Comparison of ENCODE assay signal across 11 mouse cellular contexts in the genomic region with DNA sequence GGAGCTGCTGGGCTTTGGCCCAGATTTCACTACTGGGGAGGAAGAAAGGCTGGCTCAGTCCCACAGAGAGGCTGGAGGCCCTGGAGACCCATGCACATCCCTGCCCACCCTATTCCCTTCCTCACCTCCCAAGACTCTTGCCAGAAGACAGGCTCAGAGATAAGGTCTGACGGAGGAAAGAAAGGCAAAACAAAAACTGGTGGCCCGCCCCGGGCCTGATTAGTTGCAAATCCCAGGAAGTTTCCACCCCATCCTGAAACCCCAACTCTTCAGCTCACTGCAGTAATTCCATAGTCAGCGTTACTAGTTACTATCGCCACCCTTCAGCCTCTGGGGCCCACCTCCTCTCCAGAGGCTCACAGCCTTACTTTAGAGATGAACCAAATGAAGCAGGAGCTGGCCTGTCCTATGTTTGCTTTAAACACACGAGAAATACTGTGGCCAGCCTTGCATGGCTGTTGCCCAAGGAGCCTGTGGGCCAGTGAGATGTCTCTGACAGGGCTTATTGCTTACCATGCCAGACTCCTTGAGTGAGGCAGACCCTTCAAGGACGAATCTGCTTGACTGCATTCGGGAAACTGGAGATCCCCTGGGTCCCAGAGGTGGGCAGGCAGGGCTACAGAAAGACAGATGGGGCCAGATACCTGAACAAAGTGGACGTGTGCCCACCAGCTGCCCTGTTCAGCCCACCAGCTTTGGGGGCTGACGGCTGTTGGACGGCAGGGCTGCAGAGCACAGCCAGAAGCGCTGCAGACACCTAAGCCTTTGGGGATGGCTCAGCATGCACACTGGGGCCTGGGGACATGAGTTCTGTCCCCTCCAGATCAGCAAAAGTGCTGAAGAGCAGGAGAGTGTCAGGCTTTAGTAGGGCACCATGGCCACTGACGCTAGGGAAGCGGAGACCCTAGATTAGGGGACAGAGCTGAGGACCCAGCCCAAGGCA. TPM values are rescaled to one million over a fixed set of nuclear protein-coding genes. Genes with fewer than 3 reads are reported as not detected.
A peak's percentile ranks its signal among the peaks of the same experiment; 100 is the strongest.
DNase-seq lines count a peak whose midpoint lies in the region; ATAC-seq and TF ChIP-seq lines count a peak whose summit lies in the region.
"Had no signal": no experiment of that assay in that cellular context is flagged by ENCODE, and none has a peak within 500 bp of the region (broad histone marks: within the 10 kb centered on the region; RNA-seq: fewer than 3 reads in every experiment).

No protein-coding gene starts in this region.

- TF ChIP-seq EP300 in stomach, postnatal 0 days (optimal IDR thresholded peaks at IDR 0.05): no peak
- TF ChIP-seq EP300 in liver, postnatal 0 days (IDR thresholded peaks at IDR 0.05; ENCODE audit: low read depth): no peak

- no peaks in the 10 kb centered on the region for H3K9me3 ChIP-seq in lung, embryonic 14.5 days (ENCODE audit: low read depth, low read length)
- H3K9me3 ChIP-seq in forebrain, postnatal 0 days (ENCODE audit: low read length): no peaks in the 10 kb centered on the region
- H3K9me3 ChIP-seq in limb, embryonic 15.5 days: no peaks in the 10 kb centered on the region
- no peaks in the 10 kb centered on the region for H3K9me3 ChIP-seq in stomach, postnatal 0 days (ENCODE audit: control insufficient read depth, low read length)
- no peaks in the 10 kb centered on the region for H3K9me3 ChIP-seq in liver, postnatal 0 days (ENCODE audit: low read length)
- H3K9me3 ChIP-seq: liver, embryonic 15.5 days had no signal

- DNase-seq in lung, embryonic 14.5 days: no peak
- DNase-seq in lung, adult 2 months: no peak
- no peak for DNase-seq in forebrain, postnatal 0 days
- DNase-seq in stomach, postnatal 0 days (ENCODE audit: low spot score): no peak
- DNase-seq in spleen, postnatal 14 days (ENCODE audit: low spot score in 2 of 2): no peak
- no peak for DNase-seq in liver, postnatal 0 days
- DNase-seq in cerebellum, postnatal 25 days: no peak
- DNase-seq: kidney, adult 11 months had no signal

- no peaks in the 10 kb centered on the region for H3K36me3 ChIP-seq in lung, embryonic 14.5 days (ENCODE audit: insufficient read depth)
- H3K36me3 ChIP-seq in forebrain, postnatal 0 days (ENCODE audit: insufficient read depth): no peaks in the 10 kb centered on the region
- H3K36me3 ChIP-seq in limb, embryonic 15.5 days: no peaks in the 10 kb centered on the region
- no peaks in the 10 kb centered on the region for H3K36me3 ChIP-seq in stomach, postnatal 0 days (ENCODE audit: control insufficient read depth, insufficient read depth, low read length)
- H3K36me3 ChIP-seq in liver, postnatal 0 days (replicated peaks; ENCODE audit: insufficient read depth, low read length): no peaks in the 10 kb centered on the region
- H3K36me3 ChIP-seq: liver, embryonic 15.5 days had no signal

- no peak for ATAC-seq in lung, embryonic 14.5 days (ENCODE audit: insufficient read depth)
- no peak; the same call in 1 of the 2 replicates for ATAC-seq in forebrain, postnatal 0 days
- no peak for ATAC-seq in limb, embryonic 15.5 days (ENCODE audit: insufficient number of reproducible peaks, low FRiP score, low TSS enrichment, low read depth)
- ATAC-seq in stomach, postnatal 0 days (ENCODE audit: low FRiP score, low TSS enrichment): no peak
- ATAC-seq in liver, postnatal 0 days: no peak

- H3K27me3 ChIP-seq in lung, embryonic 14.5 days (ENCODE audit: insufficient read depth, low read length): no peaks in the 10 kb centered on the region
- H3K27me3 ChIP-seq in forebrain, postnatal 0 days (ENCODE audit: insufficient read depth, low read length): no peaks in the 10 kb centered on the region
- H3K27me3 ChIP-seq in limb, embryonic 15.5 days: no peaks in the 10 kb centered on the region
- no peaks in the 10 kb centered on the region for H3K27me3 ChIP-seq in stomach, postnatal 0 days (ENCODE audit: control insufficient read depth, insufficient read depth, low read length)
- 0 out of 2 replicates have a peak, but pooled peaks cover 4% of the 10 kb centered on the region for H3K27me3 ChIP-seq in liver, postnatal 0 days (ENCODE audit: insufficient read depth, low read length)

- no peak for TF ChIP-seq CTCF in lung, embryonic 14.5 days (IDR thresholded peaks at IDR 0.05; ENCODE audit: low read depth)
- TF ChIP-seq CTCF in lung, adult 2 months (IDR thresholded peaks at IDR 0.05; ENCODE audit: insufficient read depth, low read length): no peak
- TF ChIP-seq CTCF in forebrain, postnatal 0 days (IDR thresholded peaks at IDR 0.05; ENCODE audit: low read depth): no peak
- no peak for TF ChIP-seq CTCF in stomach, postnatal 0 days (IDR thresholded peaks at IDR 0.05; ENCODE audit: low read depth)
- no peak for TF ChIP-seq CTCF in liver, postnatal 0 days (IDR thresholded peaks at IDR 0.05; ENCODE audit: low read depth)

- no peak for TF ChIP-seq POLR2A in lung, adult 2 months (IDR thresholded peaks at IDR 0.05; ENCODE audit: borderline replicate concordance, extremely low read depth, low read depth, low read length)

- peak overlapping the region; percentile 50; the same call in 1 of the 2 replicates for H3K27ac ChIP-seq in lung, embryonic 14.5 days (ENCODE audit: low read depth)
- peak overlapping the region; percentile 40; the same call in 1 of the 2 replicates for H3K27ac ChIP-seq in forebrain, postnatal 0 days (ENCODE audit: low read depth, low read length)
- H3K27ac ChIP-seq in limb, embryonic 15.5 days: peak overlapping the region; percentile 65; the same call in 1 of the 2 replicates
- H3K27ac ChIP-seq in stomach, postnatal 0 days (replicated peaks): 0 out of 2 replicates have a peak overlapping the region, but pooled peaks have one; percentile 18
- H3K27ac ChIP-seq in liver, postnatal 0 days (ENCODE audit: low read depth): no peak overlapping the region
- H3K27ac ChIP-seq: liver, embryonic 15.5 days had no signal

- peaks cover 30% of the 10 kb centered on the region for H3K4me1 ChIP-seq in lung, embryonic 14.5 days (ENCODE audit: insufficient read depth)
- peaks cover 23% of the 10 kb centered on the region for H3K4me1 ChIP-seq in lung, adult 2 months (ENCODE audit: control insufficient read depth, insufficient read depth, low read length)
- peaks cover 8% of the 10 kb centered on the region for H3K4me1 ChIP-seq in forebrain, postnatal 0 days (ENCODE audit: insufficient read depth)
- peaks cover 51% of the 10 kb centered on the region for H3K4me1 ChIP-seq in limb, embryonic 15.5 days
- peaks cover 4% of the 10 kb centered on the region for H3K4me1 ChIP-seq in stomach, postnatal 0 days (replicated peaks; ENCODE audit: control insufficient read depth, insufficient read depth)
- peaks cover 15% of the 10 kb centered on the region for H3K4me1 ChIP-seq in liver, postnatal 0 days (ENCODE audit: insufficient read depth)

- H3K9ac ChIP-seq in lung, embryonic 14.5 days: no peak overlapping the region
- no peak overlapping the region for H3K9ac ChIP-seq in forebrain, postnatal 0 days
- no peak overlapping the region for H3K9ac ChIP-seq in limb, embryonic 15.5 days
- H3K9ac ChIP-seq in stomach, postnatal 0 days (ENCODE audit: low read length): no peak overlapping the region
- no peak overlapping the region; the same call in 1 of the 2 replicates for H3K9ac ChIP-seq in liver, postnatal 0 days (replicated peaks)
- H3K9ac ChIP-seq: liver, embryonic 15.5 days had no signal

- WGBS in lung, embryonic 14.5 days: 59% methylated on average over 14 of the region's 14 CpGs
- WGBS in lung, adult 2 months: 59% methylated on average over 14 of the region's 14 CpGs
- 39% methylated on average over 14 of the region's 14 CpGs for WGBS in forebrain, postnatal 0 days
- WGBS in limb, embryonic 15.5 days: 68% methylated on average over 14 of the region's 14 CpGs
- WGBS in stomach, postnatal 0 days: 69% methylated on average over 14 of the region's 14 CpGs
- 70% methylated on average over 14 of the region's 14 CpGs for WGBS in liver, postnatal 0 days (ENCODE audit: insufficient replicate concordance)

- no peak overlapping the region for H3K4me3 ChIP-seq in lung, embryonic 14.5 days (ENCODE audit: low read depth, low read length)
- no peak overlapping the region for H3K4me3 ChIP-seq in lung, adult 2 months (replicated peaks; ENCODE audit: extremely low read depth, low read depth, low read length)
- H3K4me3 ChIP-seq in forebrain, postnatal 0 days (ENCODE audit: low read depth, low read length): no peak overlapping the region
- no peak overlapping the region for H3K4me3 ChIP-seq in limb, embryonic 15.5 days
- no peak overlapping the region for H3K4me3 ChIP-seq in stomach, postnatal 0 days (ENCODE audit: low read depth, low read length)
- H3K4me3 ChIP-seq in liver, postnatal 0 days (ENCODE audit: low read depth, low read length): no peak overlapping the region
- H3K4me3 ChIP-seq: erythroblast, embryonic 14.5 days; liver, embryonic 15.5 days had no signal

- H3K4me2 ChIP-seq in lung, embryonic 14.5 days: no peak overlapping the region
- no peak overlapping the region for H3K4me2 ChIP-seq in forebrain, postnatal 0 days (ENCODE audit: low read depth)
- no peak overlapping the region for H3K4me2 ChIP-seq in limb, embryonic 15.5 days
- H3K4me2 ChIP-seq in stomach, postnatal 0 days (replicated peaks; ENCODE audit: low read depth): no peak overlapping the region
- no peak overlapping the region for H3K4me2 ChIP-seq in liver, postnatal 0 days (ENCODE audit: low read depth, low read length)
- H3K4me2 ChIP-seq: liver, embryonic 15.5 days had no signal

RNA-seq across cellular contexts. Expression of a gene that starts 30.3 kb away (rescaled TPM):
- 38.3 and 39.7 TPM in 2 replicates for polyA plus RNA-seq in lung, embryonic 14.5 days (2014; fragmentation: Nextera tagmentation; extraction: Ambion mirVana)
- polyA plus RNA-seq in lung, adult 2 months (2012; rRNA removed): 41.5 and 46.1 TPM in 2 replicates
- total RNA-seq in forebrain, postnatal 0 days (2014; rRNA removed): 20.6 and 23.9 TPM in 2 replicates
- 15.5 and 20.9 TPM in 2 replicates for polyA plus RNA-seq in forebrain, postnatal 0 days (2015; fragmentation: Nextera tagmentation; extraction: Ambion mirVana)
- polyA plus RNA-seq in limb, embryonic 15.5 days (2015; fragmentation: Nextera tagmentation; extraction: Ambion mirVana): 45.8 and 49.7 TPM in 2 replicates
- polyA plus RNA-seq in stomach, postnatal 0 days (2015; fragmentation: Nextera tagmentation; extraction: Ambion mirVana): 16.7 and 17.4 TPM in 2 replicates
- polyA plus RNA-seq in liver, postnatal 0 days (2015; fragmentation: Nextera tagmentation; extraction: Ambion mirVana): 15.8 and 16.5 TPM in 2 replicates

RNA-seq across cellular contexts. Expression of a gene that starts 30.6 kb away (rescaled TPM):
- polyA plus RNA-seq in lung, embryonic 14.5 days (2014; fragmentation: Nextera tagmentation; extraction: Ambion mirVana): 254 and 261 TPM in 2 replicates
- 3.1 and 5.3 TPM in 2 replicates for polyA plus RNA-seq in lung, adult 2 months (2012; rRNA removed)
- 12.0 and 20.1 TPM in 2 replicates for total RNA-seq in forebrain, postnatal 0 days (2014; rRNA removed)
- 24.9 and 25.5 TPM in 2 replicates for polyA plus RNA-seq in forebrain, postnatal 0 days (2015; fragmentation: Nextera tagmentation; extraction: Ambion mirVana)
- polyA plus RNA-seq in limb, embryonic 15.5 days (2015; fragmentation: Nextera tagmentation; extraction: Ambion mirVana): 150 and 151 TPM in 2 replicates
- polyA plus RNA-seq in stomach, postnatal 0 days (2015; fragmentation: Nextera tagmentation; extraction: Ambion mirVana): 33.8 and 44.0 TPM in 2 replicates
- polyA plus RNA-seq in liver, postnatal 0 days (2015; fragmentation: Nextera tagmentation; extraction: Ambion mirVana): 64.2 and 67.0 TPM in 2 replicates

RNA-seq across cellular contexts. Expression of a gene that starts 32.9 kb away (rescaled TPM):
- 51.0 and 52.5 TPM in 2 replicates for polyA plus RNA-seq in lung, embryonic 14.5 days (2014; fragmentation: Nextera tagmentation; extraction: Ambion mirVana)
- 237 and 258 TPM in 2 replicates for polyA plus RNA-seq in lung, adult 2 months (2012; rRNA removed)
- 52.2 and 56.6 TPM in 2 replicates for total RNA-seq in forebrain, postnatal 0 days (2014; rRNA removed)
- polyA plus RNA-seq in forebrain, postnatal 0 days (2015; fragmentation: Nextera tagmentation; extraction: Ambion mirVana): 11.7 and 22.2 TPM in 2 replicates
- polyA plus RNA-seq in limb, embryonic 15.5 days (2015; fragmentation: Nextera tagmentation; extraction: Ambion mirVana): 33.5 and 37.1 TPM in 2 replicates
- 17.4 and 19.3 TPM in 2 replicates for polyA plus RNA-seq in stomach, postnatal 0 days (2015; fragmentation: Nextera tagmentation; extraction: Ambion mirVana)
- polyA plus RNA-seq in liver, postnatal 0 days (2015; fragmentation: Nextera tagmentation; extraction: Ambion mirVana): 1.3 and 1.4 TPM in 2 replicates
- polyA plus RNA-seq: erythroblast, embryonic 14.5 days had no signal

RNA-seq across cellular contexts. Expression of a gene that starts 36.2 kb away (rescaled TPM):
- 265 and 275 TPM in 2 replicates for polyA plus RNA-seq in lung, embryonic 14.5 days (2014; fragmentation: Nextera tagmentation; extraction: Ambion mirVana)
- 20.4 and 21.3 TPM in 2 replicates for polyA plus RNA-seq in lung, adult 2 months (2012; rRNA removed)
- total RNA-seq in forebrain, postnatal 0 days (2014; rRNA removed): 88.7 and 89.8 TPM in 2 replicates
- 86.4 and 94.4 TPM in 2 replicates for polyA plus RNA-seq in forebrain, postnatal 0 days (2015; fragmentation: Nextera tagmentation; extraction: Ambion mirVana)
- 204 and 206 TPM in 2 replicates for polyA plus RNA-seq in limb, embryonic 15.5 days (2015; fragmentation: Nextera tagmentation; extraction: Ambion mirVana)
- polyA plus RNA-seq in stomach, postnatal 0 days (2015; fragmentation: Nextera tagmentation; extraction: Ambion mirVana): 84.0 and 87.3 TPM in 2 replicates
- 144 and 150 TPM in 2 replicates for polyA plus RNA-seq in liver, postnatal 0 days (2015; fragmentation: Nextera tagmentation; extraction: Ambion mirVana)

RNA-seq across cellular contexts. Expression of a gene that starts 58.8 kb away (rescaled TPM):
- polyA plus RNA-seq in lung, embryonic 14.5 days (2014; fragmentation: Nextera tagmentation; extraction: Ambion mirVana): 0.26 and 0.31 TPM in 2 replicates
- polyA plus RNA-seq in lung, adult 2 months (2012; rRNA removed): 0.52 and 0.73 TPM in 2 replicates
- 1.00 TPM in 1 of 2 replicates, not detected in the other for total RNA-seq in forebrain, postnatal 0 days (2014; rRNA removed)
- polyA plus RNA-seq in forebrain, postnatal 0 days (2015; fragmentation: Nextera tagmentation; extraction: Ambion mirVana): 0.39 and 0.59 TPM in 2 replicates
- 0.29 and 0.35 TPM in 2 replicates for polyA plus RNA-seq in limb, embryonic 15.5 days (2015; fragmentation: Nextera tagmentation; extraction: Ambion mirVana)
- polyA plus RNA-seq in stomach, postnatal 0 days (2015; fragmentation: Nextera tagmentation; extraction: Ambion mirVana): 0.25 and 0.42 TPM in 2 replicates
- polyA plus RNA-seq in liver, postnatal 0 days (2015; fragmentation: Nextera tagmentation; extraction: Ambion mirVana): 0.06 and 0.20 TPM in 2 replicates
- polyA plus RNA-seq: erythroblast, embryonic 14.5 days had no signal
